Mouse (Mus musculus) intestine, postnatal 0 days (tissue): ENCODE measurements around the gene Psmb5. TPM values are rescaled to one million over a fixed set of nuclear protein-coding genes. Genes with fewer than 3 reads are reported as not detected.

Experiments
- ATAC-seq: fragments of 200-750 bp; cut with Nextera tagmentation; 2 replicates; pipeline ENCODE4 v1.8.0; 2017; ENCODE audit warnings: mild to moderate bottlenecking, moderate TSS enrichment, moderate library complexity
- H3K27ac ChIP-seq: fragments of 300-500 bp; sonication (generic); 2 replicates; pipeline ENCODE4 v1.5.1; 2014; ENCODE audit warnings: mild to moderate bottlenecking, low read depth, low read length, moderate library complexity
- H3K27me3 ChIP-seq: fragments of 300-500 bp; sonication (generic); replicated peaks from 2 replicates; pipeline ENCODE4 v1.6.1; 2014; ENCODE audit warnings: low read length, mixed read lengths; ENCODE audit not compliant: control insufficient read depth, insufficient read depth
- H3K36me3 ChIP-seq: fragments of 300-500 bp; sonication (generic); 2 replicates; pipeline ENCODE4 v1.6.1; 2014; ENCODE audit warnings: mild to moderate bottlenecking, moderate library complexity; ENCODE audit not compliant: control insufficient read depth, insufficient read depth
- H3K4me1 ChIP-seq: fragments of 300-500 bp; sonication (generic); replicated peaks from 2 replicates; pipeline ENCODE4 v1.6.1; 2014; ENCODE audit warnings: antibody characterized with exemption, low read length, mixed read lengths; ENCODE audit not compliant: control insufficient read depth, insufficient read depth
- H3K4me2 ChIP-seq: fragments of 300-500 bp; sonication (generic); replicated peaks from 2 replicates; pipeline ENCODE4 v1.6.1; 2014; ENCODE audit warnings: low read depth, mild to moderate bottlenecking, moderate library complexity
- H3K4me3 ChIP-seq: fragments of 300-500 bp; sonication (generic); 2 replicates; pipeline ENCODE4 v1.5.1; 2014; ENCODE audit warnings: low read depth, low read length
- H3K9ac ChIP-seq: fragments of 300-500 bp; sonication (generic); 2 replicates; pipeline ENCODE4 v1.6.1; 2014; ENCODE audit warnings: mild to moderate bottlenecking, low read depth, low read length
- H3K9me3 ChIP-seq: fragments of 300-500 bp; sonication (generic); 2 replicates; pipeline ENCODE4 v1.6.1; 2016; ENCODE audit warnings: mixed run types; ENCODE audit not compliant: control insufficient read depth
- CTCF ChIP-seq: sonication (generic); IDR thresholded peaks from 2 replicates; pipeline ENCODE4 v1.5.1; 2016; ENCODE audit warnings: low read depth, mild to moderate bottlenecking, control low read depth, antibody characterized with exemption, moderate library complexity
- WGBS: fragments of 180-500 bp; shearing (Covaris S2); extraction: QIAGEN DNeasy Blood & Tissue Kit; methylation state at CpG from one replicate; pipeline ENCODE4 v1.1.7; 2014; 5-methylcytosine and 5-hydroxymethylcytosine counted together
- polyA plus RNA-seq: library from polyadenylated mRNA; unstranded; fragments of >200 nt; fragmentation: Nextera tagmentation; extraction: Ambion mirVana; gene quantifications from 2 replicates; pipeline ENCODE4 v1.2.1, GENCODE M21; 2015

Gene Psmb5
- polyA plus RNA-seq, 1 experiment from 2014 or later = 274 TPM

DNA sequence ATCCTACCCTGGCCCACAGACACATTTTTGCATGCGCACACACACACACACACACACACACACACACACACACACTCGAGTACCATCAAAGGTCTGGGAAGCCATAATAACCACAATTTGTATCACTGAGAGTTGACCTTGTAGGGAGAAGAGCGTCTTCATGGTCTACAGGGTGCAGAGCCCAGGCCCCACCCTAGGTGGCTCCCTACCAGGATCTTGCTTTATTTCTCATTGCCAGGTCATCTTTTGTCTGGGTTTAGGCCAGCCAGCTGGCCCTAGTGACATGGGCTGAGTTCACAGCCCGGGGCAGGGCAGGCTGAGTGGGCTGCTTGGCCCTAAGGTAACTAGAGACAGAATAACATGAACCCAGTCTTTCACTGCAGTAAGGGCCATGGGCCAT, 16.4 kb upstream of the Psmb5 start:
- H3K27ac ChIP-seq = no peak overlapping the region
- WGBS = 85% methylated on average over 4 of the region's 4 CpGs
- no peaks in the 10 kb centered on the region for H3K9me3 ChIP-seq

GRCm38 (mm10) chr14:54632252-54632651, 14.4 kb upstream of the Psmb5 start:
- Histone ChIP-seq H3K36me3 (peaks cover 20% of the 10 kb centered on the region; the same call in 1 of the 2 replicates), H3K27ac (no peak overlapping the region), H3K9ac (no peak overlapping the region), H3K4me1 (no peaks in the 10 kb centered on the region), H3K4me2 (no peak overlapping the region), H3K4me3 (no peak overlapping the region), H3K9me3 (no peaks in the 10 kb centered on the region), H3K27me3 (no peaks in the 10 kb centered on the region)
- ATAC-seq = no peak
- TF ChIP-seq CTCF = no peak
- WGBS = 95% methylated on average over 32 of the region's 37 CpGs

More for the DNA sequence above, 16.4 kb upstream of the Psmb5 start:
- peak; percentile 42 for TF ChIP-seq CTCF
- H3K36me3 ChIP-seq = peaks cover 20% of the 10 kb centered on the region; the same call in 1 of the 2 replicates
- H3K9ac ChIP-seq = no peak overlapping the region
- H3K4me2 ChIP-seq = no peak overlapping the region
- H3K4me1 ChIP-seq = no peaks in the 10 kb centered on the region
- no peaks in the 10 kb centered on the region for H3K27me3 ChIP-seq
- ATAC-seq = no peak
- H3K4me3 ChIP-seq = no peak overlapping the region

DNA sequence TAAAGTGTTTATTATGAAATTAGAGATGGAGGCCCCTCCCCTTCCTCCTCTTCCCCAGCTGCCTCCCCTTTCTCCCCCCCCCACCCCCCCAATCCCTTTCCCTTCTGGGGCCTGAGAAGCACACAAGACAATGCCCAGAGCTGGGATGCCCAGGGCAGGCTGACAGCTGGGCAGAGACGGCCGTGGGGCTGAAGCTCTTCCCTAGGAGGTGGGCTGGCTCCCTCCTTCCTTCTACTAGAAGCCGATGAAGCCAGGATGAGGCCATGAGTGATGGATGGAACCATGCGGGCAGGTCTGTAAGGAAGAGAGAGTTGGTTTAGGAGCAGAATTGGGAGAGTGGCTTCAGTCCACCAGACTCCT, 13.4 kb upstream of the Psmb5 start:
- 78% methylated on average over 4 of the region's 4 CpGs for WGBS
- no peak for TF ChIP-seq CTCF
- no peak for ATAC-seq

DNA sequence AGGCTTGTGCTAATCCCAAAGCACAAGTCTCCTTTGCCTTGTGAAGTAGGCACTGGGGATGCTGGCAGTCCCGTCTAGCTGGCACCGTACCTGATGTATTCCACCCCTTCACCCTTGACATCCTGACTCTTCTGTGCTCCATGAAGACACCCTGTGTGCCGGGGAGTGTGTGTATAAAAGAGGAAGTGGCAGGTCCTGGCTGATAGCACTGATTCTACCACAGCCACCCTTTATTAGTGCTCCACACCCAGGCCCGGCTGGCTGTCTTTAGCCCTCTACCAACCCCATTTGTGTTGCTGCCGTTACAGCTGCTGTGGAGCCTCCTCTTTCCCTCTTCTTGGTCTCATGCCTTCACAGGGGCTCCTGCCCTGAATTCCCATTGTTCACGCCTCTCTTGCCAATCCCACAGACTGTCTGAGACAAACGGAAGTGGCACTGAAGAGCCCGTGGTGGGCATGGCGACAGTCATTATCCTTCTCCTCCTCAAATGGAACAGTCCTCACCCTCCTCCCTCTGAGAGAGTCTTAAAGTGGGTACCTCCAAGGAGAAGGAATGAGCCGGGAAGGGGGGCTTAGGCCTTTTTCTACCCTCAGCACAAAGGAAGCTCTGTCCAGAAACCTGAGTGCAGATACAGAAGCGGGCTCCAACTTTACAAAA, 12.9 kb upstream of the Psmb5 start:
- Histone ChIP-seq H3K27ac (no peak overlapping the region), H3K4me3 (no peak overlapping the region), H3K9ac (no peak overlapping the region), H3K36me3 (peaks cover 18% of the 10 kb centered on the region; the same call in 1 of the 2 replicates), H3K4me2 (no peak overlapping the region), H3K4me1 (no peaks in the 10 kb centered on the region), H3K9me3 (no peaks in the 10 kb centered on the region), H3K27me3 (no peaks in the 10 kb centered on the region)
- WGBS = 82% methylated on average over 11 of the region's 11 CpGs
- no peak for TF ChIP-seq CTCF
- ATAC-seq = no peak

More for the DNA sequence above, 13.4 kb upstream of the Psmb5 start:
- H3K9me3 ChIP-seq = no peaks in the 10 kb centered on the region
- H3K36me3 ChIP-seq = peaks cover 20% of the 10 kb centered on the region; the same call in 1 of the 2 replicates
- H3K4me2 ChIP-seq = no peak overlapping the region
- no peak overlapping the region for H3K27ac ChIP-seq
- no peaks in the 10 kb centered on the region for H3K4me1 ChIP-seq
- H3K4me3 ChIP-seq = no peak overlapping the region
- H3K9ac ChIP-seq = no peak overlapping the region
- no peaks in the 10 kb centered on the region for H3K27me3 ChIP-seq

DNA sequence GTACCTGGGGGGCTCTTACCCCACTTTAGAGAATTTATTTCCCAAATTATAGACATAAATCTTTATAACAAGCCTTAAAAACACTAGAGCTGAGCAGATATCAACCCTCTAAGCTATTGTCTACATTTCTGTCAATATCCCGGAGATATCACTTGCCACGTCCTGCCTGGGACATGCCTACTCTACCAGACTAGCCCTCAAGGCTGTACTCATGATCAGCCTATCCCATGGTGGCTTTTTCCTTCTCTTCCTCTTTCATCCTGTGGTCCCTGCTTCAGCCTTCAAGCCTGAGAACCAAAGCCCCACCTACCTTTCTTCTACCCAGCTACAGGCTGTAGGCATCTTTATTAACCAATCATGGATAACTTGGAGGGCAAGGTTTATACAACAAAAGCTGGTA, 12.0 kb upstream of the Psmb5 start:
- WGBS = 87% methylated on average over 2 of the region's 2 CpGs

GRCm38 (mm10) chr14:54628103-54628502, 10.3 kb upstream of the Psmb5 start:
- Histone ChIP-seq H3K27me3 (no peaks in the 10 kb centered on the region), H3K4me3 (no peak overlapping the region), H3K4me1 (no peaks in the 10 kb centered on the region), H3K9me3 (no peaks in the 10 kb centered on the region), H3K27ac (no peak overlapping the region), H3K9ac (no peak overlapping the region), H3K36me3 (peaks cover 10% of the 10 kb centered on the region; the same call in 1 of the 2 replicates), H3K4me2 (no peak overlapping the region)
- TF ChIP-seq CTCF = no peak
- 81% methylated on average over 5 of the region's 5 CpGs for WGBS
- no peak for ATAC-seq

More for the DNA sequence above, 12.0 kb upstream of the Psmb5 start:
- no peak overlapping the region for H3K27ac ChIP-seq
- no peak overlapping the region for H3K9ac ChIP-seq
- no peaks in the 10 kb centered on the region for H3K9me3 ChIP-seq
- H3K36me3 ChIP-seq = peaks cover 16% of the 10 kb centered on the region; the same call in 1 of the 2 replicates
- no peak for TF ChIP-seq CTCF
- no peak overlapping the region for H3K4me2 ChIP-seq
- no peak for ATAC-seq
- H3K27me3 ChIP-seq = no peaks in the 10 kb centered on the region
- H3K4me1 ChIP-seq = no peaks in the 10 kb centered on the region
- H3K4me3 ChIP-seq = no peak overlapping the region
